Mouse (Mus musculus) gastrocnemius, adult 8-10 months (tissue): ENCODE measurements around the gene Gnptab. TPM values are rescaled to one million over a fixed set of nuclear protein-coding genes. Genes with fewer than 3 reads are reported as not detected.

Experiments used
- total RNA-seq, 4 experiments: library from RNA; stranded (reverse); gene quantifications; 2 replicates each; pipeline ENCODE4 v1.2.4; 2022

Gnptab gene
- total RNA-seq, 4 experiments from 2014 or later: 20.3 to 23.6 (median 20.9) TPM

Other genes starting within 250 kb of the Gnptab start
- not detected for gene Parpbp, start 232.2 kb upstream of the Gnptab start, total RNA-seq
- gene Nup37, start 232.1 kb upstream of the Gnptab start, total RNA-seq: 1 to 10 TPM; 3.3 to 6.8 (median 6.4) TPM
- gene Washc3, start 178.0 kb upstream of the Gnptab start, total RNA-seq: 10 to 100 TPM; 26.3 to 30.1 (median 27.5) TPM
- 1 to 10 TPM in 3 of 4 experiments, under 1 TPM in 1; 0.58 to 3.1 (median 1.4) TPM for gene Dram1, start 52 bp upstream of the Gnptab start, total RNA-seq
- gene Sycp3, start 80.4 kb downstream of the Gnptab start, total RNA-seq: not detected
- gene Chpt1, start 124.9 kb downstream of the Gnptab start, total RNA-seq: 100 to 1,000 TPM in 2 of 4 experiments, 10 to 100 TPM in 2; 94.8 to 118 (median 103) TPM
- 100 to 1,000 TPM; 812 to 945 (median 865) TPM for gene Mybpc1, start 226.0 kb downstream of the Gnptab start, total RNA-seq